Mouse (Mus musculus) CD4-positive helper T cell, adult 2 months (primary cell): ENCODE results near the gene Exoc3l.

Experiments used
- DNase-seq: peaks from one replicate; pipeline ENCODE4 v3.0.0-alpha.2; 2012; ENCODE audit warnings: low read depth, missing footprints, low spot score

Gene Exoc3l

GRCm38 (mm10) chr8:105269075-105269458 lies 26.8 kb downstream of the Exoc3l start:
- no peak for DNase-seq

GRCm38 (mm10) chr8:105268342-105269074 lies 27.4 kb downstream of the Exoc3l start:
- DNase-seq = no peak

GRCm38 (mm10) chr8:105266775-105267174 lies 29.1 kb downstream of the Exoc3l start:
- DNase-seq = peak; percentile 79

- peak; percentile 86 for DNase-seq
These were observed 30.8 kb downstream of the Exoc3l start for GRCm38 (mm10) chr8:105265128-105265527.

GRCm38 (mm10) chr8:105264024-105264982 lies 31.6 kb downstream of the Exoc3l start, which contains the start of the genes Tradd and Fbxl8:
TSS of gene Tradd (minus strand) at chr8:105264609.
TSS of gene Fbxl8 (plus strand) at chr8:105264648.
- peak; percentile 85 for DNase-seq

- DNase-seq = no peak
These were observed 32.5 kb downstream of the Exoc3l start for GRCm38 (mm10) chr8:105263244-105263912.

- DNase-seq = no peak
These were observed 34.4 kb downstream of the Exoc3l start for GRCm38 (mm10) chr8:105261326-105261980.

GRCm38 (mm10) chr8:105260371-105261099 lies 35.4 kb downstream of the Exoc3l start:
- DNase-seq = no peak

- DNase-seq = peak; percentile 73
These were observed 36.1 kb downstream of the Exoc3l start for GRCm38 (mm10) chr8:105259721-105260320.

- no peak for DNase-seq
These were observed 36.8 kb downstream of the Exoc3l start for GRCm38 (mm10) chr8:105258911-105259720.

GRCm38 (mm10) chr8:105257318-105258114 lies 38.4 kb downstream of the Exoc3l start:
- DNase-seq = no peak

GRCm38 (mm10) chr8:105254966-105255350 lies 40.9 kb downstream of the Exoc3l start, which contains the start of gene B3gnt9:
TSS of gene B3gnt9 (minus strand) at chr8:105255153.
- DNase-seq = peak; percentile 58

- DNase-seq = peak; percentile 87
These were observed 41.5 kb downstream of the Exoc3l start for GRCm38 (mm10) chr8:105254152-105254965.

- no peak for DNase-seq
These were observed 42.1 kb downstream of the Exoc3l start for GRCm38 (mm10) chr8:105253766-105254151.

- no peak for DNase-seq
These were observed 43.0 kb downstream of the Exoc3l start for GRCm38 (mm10) chr8:105252680-105253537.

- DNase-seq = no peak
These were observed 43.9 kb downstream of the Exoc3l start for GRCm38 (mm10) chr8:105251954-105252353.

GRCm38 (mm10) chr8:105241016-105241415 lies 54.9 kb downstream of the Exoc3l start:
- DNase-seq = no peak
